Mouse (Mus musculus) layer of hippocampus, postnatal 36 days (tissue): ENCODE measurements around the gene Gm11937. TPM values are rescaled to one million over a fixed set of nuclear protein-coding genes. Genes with fewer than 3 reads are reported as not detected.
"Not testable (repeated sequence)": the region's sequence is repeated elsewhere in the genome, so short reads cannot be mapped to it uniquely, and the experiment has no call there.

ENCODE experiments used
- DNase-seq, 2 experiments: peaks; one replicate each; pipeline ENCODE4 v3.0.0; 2022
- total RNA-seq, 2 experiments: library from RNA; stranded (reverse); gene quantifications; 2 replicates each; pipeline ENCODE4 v1.2.3; 2021

Gm11937 gene
- not detected for total RNA-seq

- not testable (repeated sequence) for DNase-seq
Measured at GRCm38 (mm10) chr11:99610089-99610488, at the start of gene Gm11937. Gm11937 (minus strand) TSS chr11:99610189.

- no peak for DNase-seq
Measured at GRCm38 (mm10) chr11:99659256-99659655, 49.3 kb upstream of the Gm11937 start.

GRCm38 (mm10) chr11:99658467-99659010, 48.5 kb upstream of the Gm11937 start, which contains the start of gene Gm11563:
Gm11563 (minus strand) TSS chr11:99658960.
- not testable (repeated sequence) for DNase-seq

GRCm38 (mm10) chr11:99657051-99657450, 47.1 kb upstream of the Gm11937 start:
- no peak for DNase-seq

GRCm38 (mm10) chr11:99650136-99650535, 40.1 kb upstream of the Gm11937 start, which contains the start of gene Gm11555:
Gm11555 (minus strand) TSS chr11:99650236.
- no peak for DNase-seq

- DNase-seq, result no peak
Measured at GRCm38 (mm10) chr11:99646444-99646843, 36.5 kb upstream of the Gm11937 start.

GRCm38 (mm10) chr11:99644351-99644750, 34.4 kb upstream of the Gm11937 start:
- no peak for DNase-seq

GRCm38 (mm10) chr11:99643635-99644139, 33.7 kb upstream of the Gm11937 start, which contains the start of gene Krtap4-7:
Krtap4-7 (minus strand) TSS chr11:99644089.
- DNase-seq, result not testable (repeated sequence)

GRCm38 (mm10) chr11:99640926-99641325, 30.9 kb upstream of the Gm11937 start:
- no peak for DNase-seq

GRCm38 (mm10) chr11:99637086-99637485, 27.1 kb upstream of the Gm11937 start:
- DNase-seq, result no peak

- DNase-seq, result no peak
Measured at GRCm38 (mm10) chr11:99634653-99635134, 24.7 kb upstream of the Gm11937 start, which contains the start of gene Krtap4-2. Krtap4-2 (minus strand) TSS chr11:99635084.

GRCm38 (mm10) chr11:99633293-99633692, 23.3 kb upstream of the Gm11937 start:
- DNase-seq, result no peak

- DNase-seq, result no peak
Measured at GRCm38 (mm10) chr11:99630890-99631289, 20.9 kb upstream of the Gm11937 start.

- DNase-seq, result no peak
Measured at GRCm38 (mm10) chr11:99628138-99628537, 18.1 kb upstream of the Gm11937 start, which contains the start of gene Krtap4-1. Krtap4-1 (minus strand) TSS chr11:99628238.

GRCm38 (mm10) chr11:99620335-99620734, 10.3 kb upstream of the Gm11937 start, which contains the start of gene Gm11562:
Gm11562 (minus strand) TSS chr11:99620435.
- no peak for DNase-seq

GRCm38 (mm10) chr11:99614796-99615363, 4.9 kb upstream of the Gm11937 start, which contains the start of gene Krtap2-4:
Krtap2-4 (minus strand) TSS chr11:99614846.
- DNase-seq, result no peak

- DNase-seq, result peak; percentile 32 to 37
Measured at GRCm38 (mm10) chr11:99609126-99609525, 863 bp downstream of the Gm11937 start.

GRCm38 (mm10) chr11:99603208-99603607, 6.8 kb downstream of the Gm11937 start, which contains the start of gene Gm11938:
Gm11938 (minus strand) TSS chr11:99603308.
- DNase-seq, result not testable (repeated sequence)

GRCm38 (mm10) chr11:99597742-99598141, 12.2 kb downstream of the Gm11937 start, which contains the start of gene Krtap9-3:
Krtap9-3 (minus strand) TSS chr11:99598105.
- not testable (repeated sequence) for DNase-seq

- DNase-seq, result no peak
Measured at GRCm38 (mm10) chr11:99590981-99591380, 19.0 kb downstream of the Gm11937 start, which contains the start of gene Krtap1-3. Krtap1-3 (minus strand) TSS chr11:99591339.

GRCm38 (mm10) chr11:99585096-99585495, 24.9 kb downstream of the Gm11937 start:
- DNase-seq, result peak; percentile 41 to 49

- no peak for DNase-seq
Measured at GRCm38 (mm10) chr11:99583245-99583704, 26.7 kb downstream of the Gm11937 start, which contains the start of gene Krtap1-4. Krtap1-4 (minus strand) TSS chr11:99583654.

GRCm38 (mm10) chr11:99581564-99581963, 28.4 kb downstream of the Gm11937 start:
- DNase-seq, result no peak
